Mouse (Mus musculus) bone marrow macrophage, adult 2 months (primary cell): Measurements from ENCODE around the gene Dzip1l. TPM values are rescaled to one million over a fixed set of nuclear protein-coding genes. Genes with fewer than 3 reads are reported as not detected.

ENCODE experiments used
- H3K27ac ChIP-seq: 2 replicates; pipeline ENCODE4 v1.5.1; 2012; ENCODE audit warnings: low read depth, low read length; ENCODE audit not compliant: insufficient read depth
- H3K4me1 ChIP-seq: 2 replicates; pipeline ENCODE4 v1.6.1; 2012; ENCODE audit warnings: low read length; ENCODE audit not compliant: control insufficient read depth, insufficient read depth
- H3K4me3 ChIP-seq: 2 replicates; pipeline ENCODE4 v1.5.1; 2012; ENCODE audit warnings: mild to moderate bottlenecking, low read length, moderate library complexity; ENCODE audit not compliant: insufficient read depth
- CTCF ChIP-seq: IDR thresholded peaks from 2 replicates; pipeline ENCODE4 v1.5.1; 2012; ENCODE audit warnings: low read depth, mild to moderate bottlenecking, low read length, moderate library complexity
- POLR2A ChIP-seq: IDR thresholded peaks from 2 replicates; pipeline ENCODE4 v1.6.1; 2012; ENCODE audit warnings: mild to moderate bottlenecking, low read depth, low read length, borderline replicate concordance
- polyA plus RNA-seq: library from polyadenylated mRNA; stranded (reverse); fragments of >200 nt; gene quantifications from 2 replicates; pipeline ENCODE4 v1.2.4, GENCODE M21; 2012; ENCODE audit not compliant: missing spikeins, insufficient read depth, insufficient read length

Gene Dzip1l
- polyA plus RNA-seq, 1 experiment: 0.24 TPM

GRCm38 (mm10) chr9:99645416-99645815 lies 16.1 kb downstream of the Dzip1l start:
- no peak for TF ChIP-seq POLR2A
- no peak for TF ChIP-seq CTCF
- H3K4me3 ChIP-seq: no peak overlapping the region
- no peaks in the 10 kb centered on the region for H3K4me1 ChIP-seq
- no peak overlapping the region for H3K27ac ChIP-seq

DNA sequence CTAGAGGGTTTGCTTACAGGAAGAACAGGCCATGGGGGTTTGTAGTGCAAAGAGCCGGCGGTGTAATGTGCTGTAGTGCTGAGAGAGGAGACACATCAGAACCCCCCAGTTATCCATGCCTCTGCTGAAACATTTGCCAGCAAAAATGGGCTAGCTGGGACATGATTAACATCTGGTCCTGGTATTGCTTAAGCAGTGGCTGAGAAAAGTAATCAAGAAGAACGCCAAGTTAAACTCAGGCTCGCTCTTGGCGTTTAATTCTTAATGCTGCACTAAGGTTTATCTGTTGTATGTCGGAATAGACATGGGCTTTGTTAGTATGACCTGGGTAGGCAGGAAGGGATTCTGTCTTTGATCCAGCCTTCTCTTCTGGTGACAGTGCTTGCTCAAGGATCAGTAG lies 16.8 kb downstream of the Dzip1l start:
- no peak for TF ChIP-seq POLR2A

DNA sequence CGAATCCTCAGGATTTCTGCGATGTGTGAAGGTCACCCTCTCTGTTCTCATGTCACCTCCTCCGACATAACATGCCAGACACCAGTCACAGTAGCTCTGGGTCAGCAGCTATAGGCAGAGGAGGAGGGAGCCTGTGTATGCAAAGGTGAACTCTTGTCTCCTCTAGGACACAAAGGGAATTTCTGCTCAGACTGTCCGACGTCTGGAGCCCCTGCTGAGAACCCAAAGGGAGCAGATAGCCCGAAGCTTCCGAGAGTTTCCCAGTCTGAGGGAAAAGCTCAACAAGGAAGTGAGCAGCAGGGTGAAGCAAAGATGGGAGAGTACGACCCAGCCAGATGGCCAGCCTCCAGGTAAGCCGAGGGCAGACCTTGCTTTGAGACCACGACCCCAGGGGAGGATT lies 31.5 kb downstream of the Dzip1l start:
- no peak overlapping the region for H3K27ac ChIP-seq
- no peaks in the 10 kb centered on the region for H3K4me1 ChIP-seq
- TF ChIP-seq CTCF (no peak), POLR2A (no peak)

More for the DNA sequence above, 16.8 kb downstream of the Dzip1l start:
- H3K27ac ChIP-seq: no peak overlapping the region
- H3K4me1 ChIP-seq: no peaks in the 10 kb centered on the region
- H3K4me3 ChIP-seq: no peak overlapping the region

DNA sequence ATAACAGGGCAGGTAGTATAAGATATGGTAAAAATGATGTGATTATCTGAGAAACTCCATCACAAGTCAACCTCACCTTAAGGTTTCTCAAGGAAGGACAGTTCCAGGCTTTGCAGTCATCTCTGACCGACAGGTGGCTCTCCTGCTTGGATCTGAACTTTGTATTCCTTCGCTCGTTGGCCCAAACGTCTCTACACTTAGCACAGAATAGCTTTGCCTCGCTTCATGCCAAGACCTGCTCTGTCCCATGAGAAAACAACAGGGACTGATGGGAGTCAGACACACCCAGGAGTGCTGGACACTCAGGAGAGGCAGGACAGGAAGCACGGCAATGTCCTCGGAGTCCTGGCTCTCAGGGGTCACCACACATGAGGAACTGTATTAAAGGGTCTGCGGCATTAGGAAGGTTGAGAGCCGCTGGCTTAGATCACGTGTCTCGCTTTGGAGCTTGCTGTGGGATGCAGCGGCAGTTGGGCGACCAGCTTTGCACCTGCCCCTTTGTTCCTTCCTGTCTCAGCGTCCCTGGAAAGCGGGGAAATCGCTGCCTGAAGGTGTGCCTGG lies 32.4 kb downstream of the Dzip1l start:
- Histone ChIP-seq H3K4me1 (no peaks in the 10 kb centered on the region), H3K4me3 (no peak overlapping the region), H3K27ac (no peak overlapping the region)
- TF ChIP-seq CTCF: no peak
- no peak for TF ChIP-seq POLR2A

More for the DNA sequence above, 31.5 kb downstream of the Dzip1l start:
- H3K4me3 ChIP-seq: no peak overlapping the region

DNA sequence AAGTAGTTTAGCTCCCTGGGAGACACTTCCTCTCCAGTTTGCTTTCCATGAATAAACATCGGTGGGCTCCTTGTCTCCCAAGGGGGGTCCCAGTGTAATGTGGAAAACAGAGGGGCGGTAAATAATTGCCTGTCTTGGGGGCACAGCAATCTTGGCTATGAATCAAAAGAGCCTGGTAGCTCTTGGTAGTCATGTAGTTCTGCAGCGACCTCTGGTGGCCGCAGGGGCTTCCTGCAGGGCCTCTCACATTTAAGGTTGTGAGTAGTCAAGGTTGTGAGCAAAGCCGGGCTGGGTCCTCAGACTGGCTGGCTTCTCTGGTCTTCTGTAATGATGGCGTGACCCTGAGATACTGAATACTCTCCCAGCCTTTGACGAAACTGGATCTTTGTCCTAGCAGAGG lies 33.1 kb downstream of the Dzip1l start:
- TF ChIP-seq POLR2A: no peak
- peak; percentile 94 for TF ChIP-seq CTCF
- no peak overlapping the region for H3K27ac ChIP-seq
- H3K4me3 ChIP-seq: no peak overlapping the region
- H3K4me1 ChIP-seq: no peaks in the 10 kb centered on the region

DNA sequence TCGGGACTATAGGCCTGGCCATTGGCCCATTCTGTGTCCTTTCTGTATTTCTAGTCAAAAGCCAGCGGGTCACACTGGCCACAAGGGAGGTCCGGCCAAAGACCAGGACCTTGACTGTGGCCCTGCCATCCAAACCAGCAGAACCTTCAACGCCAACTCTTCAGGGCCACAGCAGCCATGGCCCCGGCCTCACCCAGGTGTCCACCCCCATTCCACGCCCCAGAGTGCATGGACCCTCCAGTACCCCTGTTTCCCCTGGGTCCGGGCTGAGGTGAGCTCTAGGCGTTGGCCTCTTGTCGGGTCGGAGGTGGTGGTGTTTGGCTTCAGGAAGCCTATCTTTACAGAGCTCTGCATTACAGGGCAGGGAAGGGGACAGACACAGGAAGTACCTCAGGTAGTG lies 33.6 kb downstream of the Dzip1l start:
- H3K4me3 ChIP-seq: no peak overlapping the region
- no peak overlapping the region for H3K27ac ChIP-seq
- no peaks in the 10 kb centered on the region for H3K4me1 ChIP-seq
- no peak for TF ChIP-seq CTCF
- TF ChIP-seq POLR2A: no peak

GRCm38 (mm10) chr9:99667596-99667995 lies 38.3 kb downstream of the Dzip1l start:
- no peak overlapping the region for H3K27ac ChIP-seq
- no peak overlapping the region for H3K4me3 ChIP-seq
- TF ChIP-seq CTCF (no peak), POLR2A (no peak)
- H3K4me1 ChIP-seq: no peaks in the 10 kb centered on the region

DNA sequence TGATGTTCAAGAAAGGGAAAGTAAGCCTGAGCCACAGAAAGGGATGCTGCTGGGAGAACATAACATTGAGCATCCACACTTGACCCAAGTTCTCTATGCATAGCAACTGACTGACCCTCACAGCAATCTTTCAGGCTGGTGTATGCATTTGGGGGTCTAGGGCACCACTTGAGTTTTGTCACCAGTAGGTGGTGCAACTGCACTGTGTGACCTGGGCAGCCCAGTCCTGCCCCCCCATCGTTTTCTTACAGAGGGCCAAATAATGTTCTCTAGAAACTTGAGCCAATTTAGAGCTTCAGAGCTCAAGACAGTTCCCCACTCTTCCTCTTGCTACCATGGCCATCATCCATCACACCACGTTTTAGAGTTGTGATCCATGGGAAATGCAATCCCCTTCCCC lies 42.3 kb downstream of the Dzip1l start:
- TF ChIP-seq POLR2A (no peak), CTCF (no peak)
- H3K4me3 ChIP-seq: no peak overlapping the region
- no peak overlapping the region for H3K27ac ChIP-seq
- H3K4me1 ChIP-seq: no peaks in the 10 kb centered on the region

GRCm38 (mm10) chr9:99675714-99676113 lies 46.4 kb downstream of the Dzip1l start:
- no peak overlapping the region for H3K27ac ChIP-seq
- H3K4me3 ChIP-seq: no peak overlapping the region
- TF ChIP-seq POLR2A (no peak), CTCF (no peak)
- H3K4me1 ChIP-seq: no peaks in the 10 kb centered on the region

DNA sequence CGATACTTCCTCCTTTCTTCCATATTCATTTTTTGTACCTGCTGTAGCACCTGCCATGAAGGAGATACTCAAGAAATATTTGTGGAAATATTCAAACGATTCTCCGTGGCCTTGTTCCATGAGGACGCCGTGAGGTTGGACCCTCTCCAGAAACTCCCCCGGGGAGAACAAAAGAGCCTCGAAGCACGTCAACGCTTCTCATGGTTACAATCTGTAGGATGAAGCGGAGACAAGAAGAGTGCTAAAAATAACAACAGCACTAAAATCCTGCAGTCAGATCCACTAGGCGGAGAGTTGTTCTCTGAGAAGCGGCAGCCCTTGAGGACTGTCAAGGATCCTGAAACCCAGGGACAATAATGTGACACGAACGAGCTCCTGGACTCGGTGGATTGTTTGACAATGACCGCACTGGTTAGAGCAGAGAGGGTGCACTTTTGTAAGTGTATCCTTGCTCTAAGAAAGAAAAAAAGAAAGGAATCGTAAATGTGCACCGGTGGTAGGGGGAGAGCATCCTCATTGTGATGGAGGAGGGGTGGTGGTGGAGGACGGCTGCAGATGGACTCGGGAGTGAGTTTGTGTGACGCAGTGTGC lies 52.8 kb downstream of the Dzip1l start:
- no peak overlapping the region for H3K4me3 ChIP-seq
- H3K4me1 ChIP-seq: no peaks in the 10 kb centered on the region
- H3K27ac ChIP-seq: no peak overlapping the region
- no peak for TF ChIP-seq POLR2A
- no peak for TF ChIP-seq CTCF
